Mouse (Mus musculus) stomach, embryonic 15.5 days (tissue): ENCODE results near the gene Atg16l2. TPM values are rescaled to one million over a fixed set of nuclear protein-coding genes. Genes with fewer than 3 reads are reported as not detected.

Experiments used
- polyA plus RNA-seq: library from polyadenylated mRNA; unstranded; fragments of >200 nt; fragmentation: Nextera tagmentation; extraction: Ambion mirVana; gene quantifications from 2 replicates; pipeline ENCODE4 v1.2.1, GENCODE M21; 2015

Atg16l2 gene
- polyA plus RNA-seq, 1 experiment from 2014 or later: 16.2 TPM

Other genes with a start within 250 kb of the Atg16l2 start
- 20.0 and 21.2 TPM in 2 replicates for gene Fchsd2, start 209.4 kb downstream of the Atg16l2 start, polyA plus RNA-seq
- 112 and 127 TPM in 2 replicates for gene Stard10, start 14.8 kb upstream of the Atg16l2 start, polyA plus RNA-seq
- 88.7 and 92.5 TPM in 2 replicates for gene Arap1, start 45.8 kb upstream of the Atg16l2 start, polyA plus RNA-seq
- 3.6 and 8.0 TPM in 2 replicates for gene Gm45837, start 108.6 kb upstream of the Atg16l2 start, polyA plus RNA-seq
- gene Pde2a, start 119.4 kb upstream of the Atg16l2 start, polyA plus RNA-seq: 9.1 and 15.9 TPM in 2 replicates